ENCODE assay signal across 8 mouse cellular contexts in the genomic region with DNA sequence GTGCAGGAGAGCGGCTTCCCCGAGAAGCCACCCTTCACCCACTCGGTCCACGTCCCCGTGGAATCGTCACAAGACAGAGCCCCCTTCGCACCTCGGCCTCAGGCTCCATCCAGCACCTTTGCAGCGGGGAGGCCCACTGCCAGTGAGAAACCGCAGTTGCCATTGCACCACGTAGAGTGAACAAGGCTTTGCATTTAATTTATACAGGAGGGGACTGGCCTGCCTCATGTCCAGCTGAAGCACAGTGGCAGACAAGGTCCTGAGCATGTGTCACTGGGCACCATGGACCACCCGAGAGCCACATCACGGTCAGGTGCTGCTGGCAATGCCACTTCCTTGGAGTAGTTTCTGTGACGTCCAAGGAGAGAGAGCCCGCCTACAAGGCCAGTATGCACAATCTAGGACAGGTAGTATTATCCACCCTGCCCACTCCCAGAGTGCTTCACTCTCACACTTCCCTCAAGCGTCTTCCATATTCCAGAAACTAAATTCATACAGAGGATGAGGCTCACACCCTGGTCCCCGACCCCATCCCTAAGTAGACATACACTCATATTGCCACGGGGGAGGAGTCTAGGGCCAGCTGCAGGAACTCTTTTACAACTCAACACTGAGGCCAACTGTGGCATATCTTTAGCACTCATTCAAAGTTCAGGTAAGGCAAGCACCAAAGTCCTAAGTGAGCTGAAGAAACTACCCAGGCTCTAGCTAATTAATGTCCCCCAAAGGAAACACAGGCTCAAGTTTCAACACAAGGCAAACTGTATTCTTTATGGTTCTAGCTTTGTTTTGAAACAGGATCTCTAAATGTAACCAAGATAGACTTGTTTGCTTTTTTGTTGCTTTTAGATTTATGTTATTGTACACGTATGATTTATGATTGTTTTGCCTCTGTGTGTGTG.
DNase-seq lines count a peak whose midpoint lies in the region.

No protein-coding gene starts in this region.

- peaks cover 57% of the 10 kb centered on the region for H3K4me1 ChIP-seq in forebrain, embryonic 10.5 days
- peaks cover 91% of the 10 kb centered on the region for H3K4me1 ChIP-seq in limb, embryonic 10.5 days

- H3K27me3 ChIP-seq in forebrain, embryonic 10.5 days (ENCODE audit: poor library complexity, severe bottlenecking), result peaks cover 27% of the 10 kb centered on the region
- no peaks in the 10 kb centered on the region for H3K27me3 ChIP-seq in limb, embryonic 10.5 days (ENCODE audit: low read depth, poor library complexity, severe bottlenecking)

- H3K36me3 ChIP-seq in forebrain, embryonic 10.5 days (replicated peaks), result no peaks in the 10 kb centered on the region
- no peaks in the 10 kb centered on the region for H3K36me3 ChIP-seq in limb, embryonic 10.5 days

- H3K4me3 ChIP-seq in forebrain, embryonic 10.5 days, result peak overlapping the region; percentile 73
- peak overlapping the region; percentile 67 for H3K4me3 ChIP-seq in limb, embryonic 10.5 days

- H3K9me3 ChIP-seq in forebrain, embryonic 10.5 days, result no peaks in the 10 kb centered on the region
- H3K9me3 ChIP-seq in limb, embryonic 10.5 days (replicated peaks), result no peaks in the 10 kb centered on the region

- DNase-seq in cerebellum, adult 9-11 months, result peak; percentile 33
- no peak for DNase-seq in cerebellum, adult 9-10 months
- DNase-seq in 416B (ENCODE audit: low read depth), result peak; percentile 46
- no peak for DNase-seq in forebrain, embryonic 10.5 days (ENCODE audit: extremely low spot score, low spot score)
- DNase-seq in limb, embryonic 10.5 days (ENCODE audit: low spot score), result no peak
- peak; percentile 54 for DNase-seq in naive thymus-derived CD4-positive, alpha-beta T cell, adult 2 months (ENCODE audit: low read depth)
- no peak for DNase-seq in layer of hippocampus, postnatal 25 days (ENCODE audit: extremely low spot score in 1 of 2, low spot score in 1 of 2)
- DNase-seq in right cerebral cortex, adult 18-20 months, result no peak

- 18% methylated on average over 19 of the region's 19 CpGs for WGBS in forebrain, embryonic 10.5 days
- 15% methylated on average over 19 of the region's 19 CpGs for WGBS in limb, embryonic 10.5 days

- peak overlapping the region; percentile 89 for H3K27ac ChIP-seq in forebrain, embryonic 10.5 days
- H3K27ac ChIP-seq in limb, embryonic 10.5 days, result peak overlapping the region; percentile 95

Comparison
In these comparisons a context has a peak if more than half of its experiments do, and no peak if none do; other contexts are left out.
1. DNase-seq: peak in cerebellum, adult 9-11 months (single experiment), 416B (single experiment) and naive thymus-derived CD4-positive, alpha-beta T cell, adult 2 months (single experiment); none in cerebellum, adult 9-10 months (single experiment), forebrain, embryonic 10.5 days (single experiment), limb, embryonic 10.5 days (single experiment), layer of hippocampus, postnatal 25 days (0 of 2) and right cerebral cortex, adult 18-20 months (single experiment).